Mouse (Mus musculus): ENCODE results near the gene Atcay. TPM values are rescaled to one million over a fixed set of nuclear protein-coding genes. Genes with fewer than 3 reads are reported as not detected.

Atcay gene
- polyA plus RNA-seq, 1 experiment from 2014 or later: 77.3 TPM

Small RNAs within 50 kb of the gene (microRNA-seq; reads per million reads assigned to microRNA genes)
- gene Mir3057: 12.4 reads per million, percentile 30 among the genes with 10 or more reads in this experiment

Other genes starting within 250 kb of the Atcay start
- 10.4 and 10.9 TPM in 2 replicates for gene Gng7, start 215.9 kb downstream of the Atcay start, polyA plus RNA-seq (2015; fragmentation: Nextera tagmentation; extraction: Ambion mirVana)
- 30.9 and 34.3 TPM in 2 replicates for gene Diras1, start 205.2 kb downstream of the Atcay start, polyA plus RNA-seq (2015; fragmentation: Nextera tagmentation; extraction: Ambion mirVana)
- gene Slc39a3, start 193.4 kb downstream of the Atcay start, polyA plus RNA-seq (2015; fragmentation: Nextera tagmentation; extraction: Ambion mirVana): 43.5 and 45.7 TPM in 2 replicates
- 316 and 322 TPM in 2 replicates for gene Sgta, start 170.7 kb downstream of the Atcay start, polyA plus RNA-seq (2015; fragmentation: Nextera tagmentation; extraction: Ambion mirVana)
- gene Thop1, start 160.8 kb downstream of the Atcay start, polyA plus RNA-seq (2015; fragmentation: Nextera tagmentation; extraction: Ambion mirVana): 44.9 and 48.5 TPM in 2 replicates
- 0.12 and 0.20 TPM in 2 replicates for gene Creb3l3, start 132.0 kb downstream of the Atcay start, polyA plus RNA-seq (2015; fragmentation: Nextera tagmentation; extraction: Ambion mirVana)
- 220 and 243 TPM in 2 replicates for gene Map2k2, start 124.9 kb downstream of the Atcay start, polyA plus RNA-seq (2015; fragmentation: Nextera tagmentation; extraction: Ambion mirVana)
- gene Zbtb7a, start 95.6 kb downstream of the Atcay start, polyA plus RNA-seq (2015; fragmentation: Nextera tagmentation; extraction: Ambion mirVana): 13.2 and 15.2 TPM in 2 replicates
- gene Pias4, start 62.9 kb downstream of the Atcay start, polyA plus RNA-seq (2015; fragmentation: Nextera tagmentation; extraction: Ambion mirVana): 60.0 and 60.9 TPM in 2 replicates
- 565 and 579 TPM in 2 replicates for gene Eef2, start 54.2 kb downstream of the Atcay start, polyA plus RNA-seq (2015; fragmentation: Nextera tagmentation; extraction: Ambion mirVana)
- gene Dapk3, start 47.8 kb downstream of the Atcay start, polyA plus RNA-seq (2015; fragmentation: Nextera tagmentation; extraction: Ambion mirVana): 48.4 and 67.3 TPM in 2 replicates
- 0.12 and 0.15 TPM in 2 replicates for gene 4930442H23Rik, start 47.0 kb downstream of the Atcay start, polyA plus RNA-seq (2015; fragmentation: Nextera tagmentation; extraction: Ambion mirVana)
- 0.16 TPM in 1 of 2 replicates, not detected in the other for gene Nmrk2, start 28.8 kb downstream of the Atcay start, polyA plus RNA-seq (2015; fragmentation: Nextera tagmentation; extraction: Ambion mirVana)
- 16.5 and 19.7 TPM in 2 replicates for gene Zfr2, start 2.3 kb upstream of the Atcay start, polyA plus RNA-seq (2015; fragmentation: Nextera tagmentation; extraction: Ambion mirVana)
- 7.2 and 8.8 TPM in 2 replicates for gene Matk, start 22.1 kb upstream of the Atcay start, polyA plus RNA-seq (2015; fragmentation: Nextera tagmentation; extraction: Ambion mirVana)
- gene Mrpl54, start 36.1 kb upstream of the Atcay start, polyA plus RNA-seq (2015; fragmentation: Nextera tagmentation; extraction: Ambion mirVana): 138 and 148 TPM in 2 replicates
- gene Apba3, start 36.1 kb upstream of the Atcay start, polyA plus RNA-seq (2015; fragmentation: Nextera tagmentation; extraction: Ambion mirVana): 27.9 and 30.8 TPM in 2 replicates
- 4.9 and 5.5 TPM in 2 replicates for gene Tjp3, start 60.7 kb upstream of the Atcay start, polyA plus RNA-seq (2015; fragmentation: Nextera tagmentation; extraction: Ambion mirVana)
- 92.8 and 99.6 TPM in 2 replicates for gene Pip5k1c, start 62.1 kb upstream of the Atcay start, polyA plus RNA-seq (2015; fragmentation: Nextera tagmentation; extraction: Ambion mirVana)
- 35.5 and 35.8 TPM in 2 replicates for gene Cactin, start 90.3 kb upstream of the Atcay start, polyA plus RNA-seq (2015; fragmentation: Nextera tagmentation; extraction: Ambion mirVana)
- gene Tbxa2r, start 97.9 kb upstream of the Atcay start, polyA plus RNA-seq (2015; fragmentation: Nextera tagmentation; extraction: Ambion mirVana): 4.7 and 4.9 TPM in 2 replicates
- gene Gipc3, start 112.4 kb upstream of the Atcay start, polyA plus RNA-seq (2015; fragmentation: Nextera tagmentation; extraction: Ambion mirVana): not detected in 2 replicates
- 46.5 and 49.8 TPM in 2 replicates for gene Hmg20b, start 119.6 kb upstream of the Atcay start, polyA plus RNA-seq (2015; fragmentation: Nextera tagmentation; extraction: Ambion mirVana)
- gene Mfsd12, start 126.7 kb upstream of the Atcay start, polyA plus RNA-seq (2015; fragmentation: Nextera tagmentation; extraction: Ambion mirVana): 8.8 and 10.1 TPM in 2 replicates
- 0.44 and 0.70 TPM in 2 replicates for gene 4930404N11Rik, start 135.0 kb upstream of the Atcay start, polyA plus RNA-seq (2015; fragmentation: Nextera tagmentation; extraction: Ambion mirVana)
- gene Fzr1, start 147.7 kb upstream of the Atcay start, polyA plus RNA-seq (2015; fragmentation: Nextera tagmentation; extraction: Ambion mirVana): 127 and 133 TPM in 2 replicates
- 73.5 TPM in 2 replicates for gene Dohh, start 153.6 kb upstream of the Atcay start, polyA plus RNA-seq (2015; fragmentation: Nextera tagmentation; extraction: Ambion mirVana)
- gene Gm48551, start 153.6 kb upstream of the Atcay start, polyA plus RNA-seq (2015; fragmentation: Nextera tagmentation; extraction: Ambion mirVana): 6.9 and 7.2 TPM in 2 replicates
- 1.2 and 2.1 TPM in 2 replicates for gene Gm48552, start 158.2 kb upstream of the Atcay start, polyA plus RNA-seq (2015; fragmentation: Nextera tagmentation; extraction: Ambion mirVana)
- gene Smim24, start 162.2 kb upstream of the Atcay start, polyA plus RNA-seq (2015; fragmentation: Nextera tagmentation; extraction: Ambion mirVana): 1.4 and 1.9 TPM in 2 replicates
- 13.1 and 15.2 TPM in 2 replicates for gene Nfic, start 224.8 kb upstream of the Atcay start, polyA plus RNA-seq (2015; fragmentation: Nextera tagmentation; extraction: Ambion mirVana)